Mouse (Mus musculus): ENCODE data around the gene Mfsd14a.

- TF ChIP-seq POLR2A (IDR thresholded peaks at IDR 0.05; ENCODE audit: low read depth, low read length) (no peak), CTCF (IDR thresholded peaks at IDR 0.05; ENCODE audit: extremely low read depth, insufficient read depth, insufficient read length, insufficient replicate concordance) (no peak)
Measured at GRCm38 (mm10) chr3:116601781-116602180, 60.7 kb downstream of the Mfsd14a start.
